Mouse (Mus musculus): ENCODE measurements around the gene Slc13a5.

DNA sequence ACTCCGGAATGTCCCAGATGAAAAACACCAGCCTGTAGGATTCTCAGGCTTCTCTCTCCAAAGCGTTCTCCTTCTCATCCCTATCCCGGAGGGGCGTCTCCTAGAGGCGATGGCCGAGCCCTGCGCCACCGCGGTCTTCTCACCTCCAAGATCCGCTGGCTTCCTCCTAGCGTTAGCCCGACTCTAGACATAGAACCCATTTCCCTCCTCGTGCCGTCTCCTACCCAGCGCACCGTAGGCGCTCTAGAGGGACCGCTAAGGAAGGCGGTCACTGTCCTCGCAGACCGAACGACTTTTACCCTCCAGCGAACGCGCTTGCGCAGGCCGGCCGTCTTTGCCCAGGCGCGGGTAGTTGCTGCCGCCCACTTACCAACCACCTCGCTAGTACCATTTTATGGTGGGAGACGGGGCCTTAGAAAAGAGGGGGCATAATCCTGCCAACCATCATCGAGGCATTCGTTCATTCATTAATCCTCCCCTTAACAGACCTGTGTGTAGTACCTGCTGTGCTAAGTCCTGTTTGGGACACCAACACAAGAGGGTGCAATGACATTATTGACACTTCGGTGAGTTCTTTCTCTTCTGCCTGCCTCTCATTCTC is at the start of gene Slc13a5:
- TF ChIP-seq CTCF (IDR thresholded peaks at IDR 0.05; ENCODE audit: control insufficient read depth, insufficient read depth, insufficient replicate concordance, low read depth, low read length) = no peak; the same call in 1 of the 2 replicates
- peak; percentile 88 for TF ChIP-seq POLR2A (IDR thresholded peaks at IDR 0.05; ENCODE audit: control insufficient read depth, low read depth, low read length)

All from testis, adult 2 months (tissue).